Mouse (Mus musculus) right cerebral cortex, postnatal 4 days (tissue): ENCODE data around the gene Plcl2.
"Not testable (repeated sequence)": the region's sequence is repeated elsewhere in the genome, so short reads cannot be mapped to it uniquely, and the experiment has no call there.

Experiments
- DNase-seq: peaks from one replicate; pipeline ENCODE4 v3.0.0-alpha.2; 2022

The Plcl2 gene

GRCm38 (mm10) chr17:50678748-50679147 is 169.5 kb downstream of the Plcl2 start:
- no peak for DNase-seq

GRCm38 (mm10) chr17:50679613-50680534 is 170.7 kb downstream of the Plcl2 start:
- DNase-seq: no peak

- no peak for DNase-seq
Measured at GRCm38 (mm10) chr17:50682696-50683095, 173.5 kb downstream of the Plcl2 start.

- DNase-seq: no peak
Measured at GRCm38 (mm10) chr17:50684960-50685645, 175.9 kb downstream of the Plcl2 start.

GRCm38 (mm10) chr17:50687670-50688069 is 178.5 kb downstream of the Plcl2 start:
- DNase-seq: no peak

- no peak for DNase-seq
Measured at GRCm38 (mm10) chr17:50688135-50688534, 178.9 kb downstream of the Plcl2 start.

- DNase-seq: not testable (repeated sequence)
Measured at GRCm38 (mm10) chr17:50698410-50698809, 189.2 kb downstream of the Plcl2 start.

GRCm38 (mm10) chr17:50710497-50711222 is 201.5 kb downstream of the Plcl2 start:
- no peak for DNase-seq

- DNase-seq: no peak
Measured at GRCm38 (mm10) chr17:50717586-50717985, 208.4 kb downstream of the Plcl2 start.

- DNase-seq: no peak
Measured at GRCm38 (mm10) chr17:50724376-50724775, 215.2 kb downstream of the Plcl2 start.

- DNase-seq: no peak
Measured at GRCm38 (mm10) chr17:50726265-50726664, 217.1 kb downstream of the Plcl2 start.

GRCm38 (mm10) chr17:50729031-50729430 is 219.8 kb downstream of the Plcl2 start:
- DNase-seq: no peak

- DNase-seq: no peak
Measured at GRCm38 (mm10) chr17:50729577-50729976, 220.4 kb downstream of the Plcl2 start.

GRCm38 (mm10) chr17:50730896-50731295 is 221.7 kb downstream of the Plcl2 start:
- DNase-seq: no peak

GRCm38 (mm10) chr17:50731876-50732275 is 222.7 kb downstream of the Plcl2 start:
- no peak for DNase-seq

GRCm38 (mm10) chr17:50733390-50733789 is 224.2 kb downstream of the Plcl2 start:
- DNase-seq: no peak

GRCm38 (mm10) chr17:50734781-50735180 is 225.6 kb downstream of the Plcl2 start:
- DNase-seq: no peak

- no peak for DNase-seq
Measured at GRCm38 (mm10) chr17:50735382-50735954, 226.3 kb downstream of the Plcl2 start.

- no peak for DNase-seq
Measured at GRCm38 (mm10) chr17:50735955-50736533, 226.8 kb downstream of the Plcl2 start.

- no peak for DNase-seq
Measured at GRCm38 (mm10) chr17:50737068-50737467, 227.9 kb downstream of the Plcl2 start.
